Mouse (Mus musculus) liver, embryonic 14.5 days (tissue): ENCODE measurements at regions not wholly inside any gene's neighbourhood (a gene's known extent, or its start where the extent isn't known, plus 50 kb on each side); places are given as distances from the start of the nearest gene placed in this dataset.
A peak's percentile ranks its signal among the peaks of the same experiment; 100 is the strongest.

Experiments
- ATAC-seq: fragments of 200-750 bp; cut with Nextera tagmentation; 2 replicates; pipeline ENCODE4 v1.8.0; 2017; ENCODE audit warnings: moderate number of reproducible peaks, mild to moderate bottlenecking, moderate library complexity; ENCODE audit not compliant: insufficient read depth
- DNase-seq, 3 experiments: peaks; one replicate each; pipeline ENCODE4 v3.0.0-alpha.2; 2012 to 2013; ENCODE audit warnings: low read depth in 3 of 3, low spot score in 3 of 3
- H3K27ac ChIP-seq: fragments of 300-500 bp; sonication (generic); 2 replicates; pipeline ENCODE4 v1.5.1; 2014; ENCODE audit warnings: moderate library complexity, mild to moderate bottlenecking, control low read depth, inconsistent platforms
- H3K27me3 ChIP-seq: fragments of 300-500 bp; sonication (generic); 2 replicates; pipeline ENCODE4 v1.6.1; 2014; ENCODE audit warnings: mild to moderate bottlenecking, low read length, moderate library complexity; ENCODE audit not compliant: control insufficient read depth, insufficient read depth
- H3K36me3 ChIP-seq: fragments of 300-500 bp; sonication (generic); replicated peaks from 2 replicates; pipeline ENCODE4 v1.6.1; 2014; ENCODE audit warnings: low read depth; ENCODE audit not compliant: control insufficient read depth, insufficient read depth
- H3K4me1 ChIP-seq, 2 experiments: fragments of 200-500 bp in 1 of 2; fragments of 300-500 bp in 1 of 2; sonication (generic) in 1 of 2; replicated peaks; 2 replicates each; pipeline ENCODE4 v1.6.1; 2012 to 2014; ENCODE audit warnings: antibody characterized with exemption in 1 of 2, inconsistent platforms in 1 of 2, low read length in 1 of 2; ENCODE audit not compliant: control insufficient read depth in 2 of 2, insufficient read depth in 2 of 2
- H3K4me2 ChIP-seq: fragments of 300-500 bp; sonication (generic); 2 replicates; pipeline ENCODE4 v1.6.1; 2014; ENCODE audit warnings: low read depth, mild to moderate bottlenecking, control low read depth, moderate library complexity
- H3K4me3 ChIP-seq, 2 experiments: fragments of 200-500 bp in 1 of 2; fragments of 300-500 bp in 1 of 2; sonication (generic) in 1 of 2; 2 replicates each; pipeline ENCODE4 v1.5.1; 2012 to 2014; ENCODE audit warnings: low read depth in 2 of 2, low read length in 2 of 2, mild to moderate bottlenecking in 2 of 2, control low read depth in 1 of 2, inconsistent platforms in 1 of 2, moderate library complexity in 1 of 2; ENCODE audit not compliant: insufficient read depth in 1 of 2
- H3K9ac ChIP-seq: fragments of 300-500 bp; sonication (generic); replicated peaks from 2 replicates; pipeline ENCODE4 v1.6.1; 2014; ENCODE audit warnings: mild to moderate bottlenecking, control low read depth, moderate library complexity
- H3K9me3 ChIP-seq: fragments of 300-500 bp; sonication (generic); 2 replicates; pipeline ENCODE4 v1.6.1; 2016; ENCODE audit warnings: low read length, mixed read lengths; ENCODE audit not compliant: control insufficient read depth
- CTCF ChIP-seq: IDR thresholded peaks from 2 replicates; pipeline ENCODE4 v1.5.1; 2016; ENCODE audit warnings: antibody characterized with exemption, low read depth, control low read depth
- EP300 ChIP-seq: IDR thresholded peaks from 2 replicates; pipeline ENCODE4 v1.6.1; 2016; ENCODE audit warnings: antibody characterized with exemption, low read depth
- WGBS: fragments of 180-500 bp; shearing (Covaris S2); extraction: QIAGEN DNeasy Blood & Tissue Kit; methylation state at CpG from one replicate; pipeline ENCODE4 v1.1.7; 2014; ENCODE audit not compliant: insufficient replicate concordance; 5-methylcytosine and 5-hydroxymethylcytosine counted together

- Histone ChIP-seq H3K4me1 (peaks cover 79 to 81% of the 10 kb centered on the region in 2 experiments), H3K4me3 (peak overlapping the region; percentile 17 to 18; a peak in 2 of 4 replicates), H3K27ac (peak overlapping the region; percentile 99), H3K36me3 (no peaks in the 10 kb centered on the region), H3K27me3 (no peaks in the 10 kb centered on the region), H3K4me2 (peak overlapping the region; percentile 67), H3K9ac (peak overlapping the region; percentile 73), H3K9me3 (no peaks in the 10 kb centered on the region)
- ATAC-seq (peak; percentile 77), DNase-seq (peak; percentile 89 to 97 (median 93))
- TF ChIP-seq CTCF (no peak), EP300 (peak; percentile 98)
- 20% methylated on average over 5 of the region's 5 CpGs for WGBS
Observed at GRCm38 (mm10) chr5:118480000-118480399, 80.5 kb upstream of the Med13l start.

- no peak overlapping the region; a peak in 1 of 4 replicates for H3K4me3 ChIP-seq
- DNase-seq (peak; percentile 63 to 79 (median 70)), ATAC-seq (peak; percentile 34)
- peaks cover 89 to 91% of the 10 kb centered on the region in 2 experiments for H3K4me1 ChIP-seq
- no peaks in the 10 kb centered on the region for H3K9me3 ChIP-seq
- WGBS = 42% methylated on average over 10 of the region's 10 CpGs
- TF ChIP-seq EP300 = no peak
- peak overlapping the region; percentile 73 for H3K9ac ChIP-seq
- H3K4me2 ChIP-seq = peak overlapping the region; percentile 67
- H3K36me3 ChIP-seq = no peaks in the 10 kb centered on the region
- H3K27ac ChIP-seq = peak overlapping the region; percentile 99
- no peaks in the 10 kb centered on the region for H3K27me3 ChIP-seq
Observed at GRCm38 (mm10) chr5:118480965-118481793, 79.3 kb upstream of the Med13l start.

- Histone ChIP-seq H3K4me1 (peaks cover 91 to 93% of the 10 kb centered on the region in 2 experiments), H3K9ac (no peak overlapping the region), H3K4me2 (peak overlapping the region; percentile 66), H3K36me3 (no peaks in the 10 kb centered on the region), H3K27ac (peak overlapping the region; percentile 99), H3K27me3 (no peaks in the 10 kb centered on the region), H3K4me3 (no peak overlapping the region), H3K9me3 (no peaks in the 10 kb centered on the region)
- TF ChIP-seq CTCF (no peak), EP300 (no peak)
- DNase-seq (no peak), ATAC-seq (no peak)
Observed at GRCm38 (mm10) chr5:118481794-118482049, 78.8 kb upstream of the Med13l start.

GRCm38 (mm10) chr5:118482598-118482997 lies 77.9 kb upstream of the Med13l start:
- Histone ChIP-seq H3K9ac (peak overlapping the region; percentile 66), H3K4me1 (peaks cover 91 to 92% of the 10 kb centered on the region in 2 experiments), H3K4me3 (peak overlapping the region; percentile 15 to 30), H3K36me3 (no peaks in the 10 kb centered on the region), H3K27me3 (no peaks in the 10 kb centered on the region), H3K9me3 (no peaks in the 10 kb centered on the region), H3K27ac (peak overlapping the region; percentile 99), H3K4me2 (peak overlapping the region; percentile 66)
- ATAC-seq = no peak
- WGBS = 19% methylated on average over 7 of the region's 7 CpGs
- TF ChIP-seq EP300 (no peak), CTCF (no peak)
- DNase-seq = no peak

GRCm38 (mm10) chr5:118483001-118483400 lies 77.5 kb upstream of the Med13l start:
- Histone ChIP-seq H3K27ac (peak overlapping the region; percentile 99), H3K4me3 (peak overlapping the region; percentile 15 to 30)
- 7% methylated on average over 7 of the region's 7 CpGs for WGBS

More at GRCm38 (mm10) chr5:118483001-118483400, 77.5 kb upstream of the Med13l start:
- H3K4me2 ChIP-seq = peak overlapping the region; percentile 66
- DNase-seq (no peak), ATAC-seq (no peak)
- no peaks in the 10 kb centered on the region for H3K36me3 ChIP-seq
- no peaks in the 10 kb centered on the region for H3K9me3 ChIP-seq
- peak overlapping the region; percentile 66 for H3K9ac ChIP-seq
- peaks cover 91 to 92% of the 10 kb centered on the region in 2 experiments for H3K4me1 ChIP-seq
- TF ChIP-seq EP300 = no peak
- no peak for TF ChIP-seq CTCF
- no peaks in the 10 kb centered on the region for H3K27me3 ChIP-seq
